Mouse (Mus musculus) gastrocnemius, adult 2 months (tissue): ENCODE measurements around the gene Fyco1. TPM values are rescaled to one million over a fixed set of nuclear protein-coding genes. Genes with fewer than 3 reads are reported as not detected.

Source experiments
- DNase-seq: peaks from one replicate; pipeline ENCODE4 v3.0.0; 2022
- H3K27ac ChIP-seq: fragments of 200-600 bp; 2 replicates; pipeline ENCODE4 v1.8.1; 2022; ENCODE audit warnings: mild to moderate bottlenecking
- H3K4me3 ChIP-seq: fragments of 200-600 bp; 2 replicates; pipeline ENCODE4 v1.8.1; 2022; ENCODE audit warnings: mild to moderate bottlenecking, moderate library complexity
- CTCF ChIP-seq: fragments of 200-600 bp; IDR thresholded peaks from 2 replicates; pipeline ENCODE4 v1.8.1; 2022; ENCODE audit warnings: antibody characterized with exemption, mild to moderate bottlenecking, moderate library complexity
- intact Hi-C: fragments of 180-260 bp; cut with DNase I; formaldehyde crosslinking; loops from one replicate; pipeline ENCODE4 v1.15.1; 2025
- total RNA-seq, 2 experiments: library from RNA; stranded (reverse); gene quantifications; 2 replicates each; pipeline ENCODE4 v1.2.3; 2021

The Fyco1 gene
- total RNA-seq, 2 experiments from 2014 or later = 160 to 205 TPM

DNA sequence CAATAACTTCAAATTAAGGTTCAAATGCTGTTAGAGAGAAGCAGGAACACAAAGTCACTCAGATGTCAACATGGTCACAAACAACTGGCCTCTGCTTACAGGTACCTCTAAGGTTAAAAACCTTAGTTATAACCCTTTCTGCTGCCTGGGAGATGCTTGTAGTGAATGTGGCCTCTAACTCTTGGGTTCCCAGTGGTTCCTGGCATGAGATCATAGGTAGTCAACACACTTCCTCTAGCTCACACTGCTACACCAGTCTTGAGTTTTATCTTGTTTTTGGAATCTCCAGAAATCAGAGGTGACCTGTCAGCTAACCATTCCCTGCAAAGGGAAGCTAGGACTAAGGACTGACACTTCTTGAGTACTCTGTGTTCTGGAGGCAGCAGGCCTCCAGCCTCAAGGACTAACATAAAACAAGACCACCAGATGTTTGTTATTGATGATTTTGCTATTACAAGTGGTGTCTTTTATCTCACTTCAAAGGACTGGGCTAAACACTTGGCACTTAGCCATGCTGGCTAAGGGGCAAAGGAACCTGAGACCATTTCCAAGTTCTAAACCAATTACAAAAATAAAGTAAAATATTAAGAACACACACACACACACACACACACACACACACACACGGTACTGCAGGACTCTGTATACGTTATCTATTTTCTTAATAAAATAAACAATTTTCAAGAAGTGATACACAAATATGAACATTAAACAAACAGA, 1.6 kb downstream of the Fyco1 start:
- peak overlapping the region; percentile 95 for H3K27ac ChIP-seq
- H3K4me3 ChIP-seq = peak overlapping the region; percentile 98
- DNase-seq = peak; percentile 31
- intact Hi-C loops = no loop called here
- TF ChIP-seq CTCF = no peak

DNA sequence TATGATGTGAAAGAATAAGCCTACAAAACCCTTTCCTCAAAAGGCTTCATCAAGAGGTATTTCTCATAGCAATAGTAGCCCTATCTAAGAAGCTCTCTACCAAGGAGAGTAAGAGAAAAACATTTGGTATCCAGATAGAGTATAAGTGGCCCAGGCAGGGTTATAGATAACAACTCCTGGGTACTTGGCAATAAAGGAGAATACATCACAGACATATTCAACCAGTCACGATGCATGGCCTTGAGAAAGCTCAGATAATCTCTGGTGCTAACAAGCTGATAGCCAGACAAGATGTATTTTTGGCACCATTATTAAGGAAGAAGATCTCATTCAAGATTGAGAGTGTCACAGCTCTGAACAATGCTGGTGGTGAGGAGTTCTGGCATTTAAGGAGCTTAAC, 5.2 kb downstream of the Fyco1 start:
- intact Hi-C loops = no loop called here
- no peak for TF ChIP-seq CTCF
- H3K27ac ChIP-seq = peak overlapping the region; percentile 95
- H3K4me3 ChIP-seq = peak overlapping the region; percentile 46; the same call in 1 of the 2 replicates
- DNase-seq = no peak

DNA sequence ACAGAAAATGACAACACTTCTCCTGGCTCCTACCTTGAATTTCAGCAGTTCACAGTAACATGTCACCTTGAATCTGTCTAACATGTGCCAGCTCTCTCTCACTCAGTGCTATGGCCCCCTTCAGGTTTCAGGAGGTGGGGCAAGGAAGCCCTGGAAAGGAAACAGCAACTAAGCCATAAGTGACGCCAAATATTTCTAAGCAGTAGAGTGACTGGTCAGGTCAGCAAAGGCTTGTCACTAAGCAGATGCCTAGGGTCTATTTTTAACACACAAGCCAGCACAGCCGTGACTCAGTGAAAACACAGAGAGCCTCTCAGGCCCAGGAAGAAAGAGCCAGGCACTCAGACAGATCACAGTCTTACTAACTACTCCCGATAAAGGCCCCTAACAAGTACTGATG, 6.6 kb downstream of the Fyco1 start:
- Histone ChIP-seq H3K4me3 (peak overlapping the region; percentile 59), H3K27ac (peak overlapping the region; percentile 95)
- TF ChIP-seq CTCF = peak; percentile 53
- intact Hi-C loops = no loop called here
- DNase-seq = peak; percentile 65

DNA sequence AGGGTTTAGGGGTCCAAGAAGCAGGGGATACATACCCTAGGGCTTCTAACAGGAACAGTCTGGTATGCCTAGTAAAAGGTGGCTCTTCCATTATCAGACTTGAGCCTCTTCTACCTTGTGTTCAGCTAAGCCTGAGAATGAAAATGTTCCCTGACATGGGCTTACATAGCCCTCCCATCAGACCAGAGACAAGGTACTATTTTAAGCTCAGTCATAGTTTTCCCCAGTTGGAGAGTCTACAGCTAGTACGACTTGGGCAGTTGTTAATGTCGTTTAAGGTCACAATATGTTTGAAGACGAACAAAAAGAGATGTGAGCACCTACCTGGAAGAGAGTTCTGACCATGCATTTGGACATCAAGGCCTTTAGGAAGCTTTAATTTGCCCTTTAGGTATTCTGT, 7.2 kb downstream of the Fyco1 start:
- intact Hi-C loops = loop anchor here (5.0 kb wide), 1 partner anchor 578 kb away; no protein-coding TSS in a partner anchor
- TF ChIP-seq CTCF = no peak
- no peak for DNase-seq
- Histone ChIP-seq H3K4me3 (peak overlapping the region; percentile 59), H3K27ac (peak overlapping the region; percentile 95)

DNA sequence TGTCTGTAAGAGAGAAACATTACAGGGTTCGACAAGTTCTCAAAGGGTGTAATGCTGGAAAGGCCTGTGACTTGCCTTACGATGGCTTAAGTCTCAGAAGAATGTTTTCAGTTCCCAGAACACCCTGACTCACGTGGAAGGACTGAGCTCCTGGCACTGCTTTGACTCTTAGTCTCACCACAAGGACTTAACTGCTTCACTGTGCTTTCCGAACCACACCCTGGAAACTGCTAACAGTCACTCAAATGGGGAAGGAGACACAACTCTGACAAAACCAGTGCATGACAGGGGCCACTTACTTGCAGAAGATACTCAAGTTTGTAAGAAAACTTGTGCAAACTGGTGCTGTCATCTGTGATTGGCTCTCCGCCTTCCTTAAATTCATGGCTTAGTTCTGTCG, 11.5 kb downstream of the Fyco1 start:
- Histone ChIP-seq H3K4me3 (no peak overlapping the region), H3K27ac (no peak overlapping the region)
- no peak for DNase-seq
- no peak for TF ChIP-seq CTCF
- intact Hi-C loops = loop anchor here (5.0 kb wide), 1 partner anchor 582 kb away; no protein-coding TSS in a partner anchor

DNA sequence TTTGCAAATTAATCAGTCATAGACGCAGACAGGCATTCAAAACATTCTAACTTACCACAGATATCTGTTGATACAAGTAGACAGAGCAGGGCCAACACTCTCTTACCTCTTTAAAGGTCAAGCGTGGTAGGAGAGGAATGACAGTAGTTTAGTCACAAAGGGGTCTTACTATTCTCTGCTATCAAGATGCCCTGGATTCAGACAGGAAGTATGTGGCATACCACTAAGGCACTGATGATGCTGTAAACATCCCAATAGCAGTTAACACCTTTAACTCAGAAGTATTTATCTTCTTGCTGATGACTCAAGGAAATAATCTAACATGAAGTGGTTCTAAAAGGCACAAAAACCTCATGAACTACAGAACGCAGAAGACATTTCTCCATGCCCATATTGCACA, 15.8 kb downstream of the Fyco1 start:
- no peak for TF ChIP-seq CTCF
- Histone ChIP-seq H3K4me3 (no peak overlapping the region), H3K27ac (no peak overlapping the region)
- DNase-seq = no peak
- intact Hi-C loops = no loop called here

DNA sequence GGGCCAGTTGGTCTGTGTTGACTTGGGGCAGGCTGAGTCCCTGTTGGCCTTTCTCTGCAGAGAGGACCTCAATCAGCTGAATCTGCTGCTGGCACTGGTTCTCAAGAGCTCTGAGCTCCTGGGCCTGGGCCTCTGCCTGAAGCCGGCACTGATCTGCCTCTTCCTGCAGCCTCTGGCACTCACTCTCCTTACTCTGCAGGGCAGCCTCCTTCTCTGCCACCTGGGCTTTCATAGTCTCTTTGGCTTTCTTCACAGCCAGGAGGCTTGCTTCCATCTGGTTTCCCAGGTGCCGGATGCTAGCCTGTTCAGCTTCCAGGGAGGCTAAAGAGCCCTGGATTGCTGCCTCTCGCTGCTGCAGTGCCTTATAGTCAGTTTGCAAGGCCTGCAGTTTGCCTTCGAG, 22.8 kb downstream of the Fyco1 start:
- TF ChIP-seq CTCF = no peak
- Histone ChIP-seq H3K27ac (no peak overlapping the region), H3K4me3 (no peak overlapping the region)
- DNase-seq = peak; percentile 37
- intact Hi-C loops = no loop called here

DNA sequence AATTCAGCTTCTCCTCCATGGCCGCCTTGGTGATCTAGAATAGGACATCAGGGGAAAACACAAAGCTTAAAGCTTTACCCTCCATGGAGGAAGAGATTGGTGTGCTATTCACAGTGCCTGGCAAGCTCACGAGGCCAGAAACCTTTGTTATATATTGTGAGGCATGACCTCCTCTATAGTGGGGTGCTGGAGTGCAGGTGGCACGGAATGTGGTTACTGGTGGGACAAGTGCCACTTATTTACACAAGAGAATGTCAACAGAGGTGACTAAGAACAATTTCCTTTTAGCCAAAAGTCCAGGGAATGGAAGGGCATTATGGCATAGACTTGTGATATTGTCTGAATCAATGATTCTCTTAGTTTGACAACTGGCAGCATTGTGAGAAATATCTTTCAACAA, 25.1 kb downstream of the Fyco1 start:
- Histone ChIP-seq H3K4me3 (no peak overlapping the region), H3K27ac (no peak overlapping the region; the same call in 1 of the 2 replicates)
- TF ChIP-seq CTCF = no peak
- DNase-seq = no peak
- intact Hi-C loops = no loop called here

DNA sequence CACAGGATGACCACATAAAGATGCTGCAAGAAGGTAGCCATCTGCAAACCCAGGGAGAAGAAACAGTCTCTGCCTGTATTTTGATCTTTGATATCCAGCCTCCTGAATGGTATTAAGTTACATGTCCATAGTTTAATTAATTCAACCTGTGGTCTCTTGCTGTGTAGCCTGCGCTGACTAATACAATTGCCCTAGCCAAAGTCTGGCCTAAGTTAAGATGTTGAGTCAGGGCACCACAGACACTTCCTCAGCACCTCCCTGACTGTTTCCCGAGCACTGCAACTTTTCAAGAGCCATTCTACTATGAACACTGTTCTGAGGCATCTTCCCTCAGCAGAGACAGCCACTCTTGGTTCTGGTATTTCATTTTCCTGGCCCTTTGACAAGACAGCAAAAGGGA, 33.1 kb downstream of the Fyco1 start:
- no peak for TF ChIP-seq CTCF
- Histone ChIP-seq H3K4me3 (no peak overlapping the region), H3K27ac (no peak overlapping the region)
- DNase-seq = no peak
- intact Hi-C loops = no loop called here

DNA sequence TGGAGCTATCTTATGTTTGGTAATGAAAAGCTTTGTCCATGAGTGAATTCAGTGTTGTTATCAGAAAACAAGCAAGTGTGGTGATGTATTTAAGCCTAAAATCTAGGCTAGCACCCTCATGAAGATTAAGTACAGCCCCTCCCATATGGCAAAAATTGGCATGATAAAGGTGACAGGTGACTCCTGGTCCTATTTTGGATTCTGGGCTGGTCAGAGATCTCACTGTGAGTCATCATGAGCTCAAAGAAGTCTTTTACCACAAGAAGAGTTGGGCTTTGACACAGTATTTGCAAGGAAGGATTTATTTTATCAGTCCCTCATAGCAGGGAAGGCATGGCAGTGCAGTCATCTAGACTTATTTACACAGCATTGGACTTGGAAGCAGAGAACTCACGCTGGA, 35.7 kb downstream of the Fyco1 start:
- no peak for TF ChIP-seq CTCF
- DNase-seq = no peak
- intact Hi-C loops = no loop called here
- no peak overlapping the region for H3K4me3 ChIP-seq
- peak overlapping the region; percentile 28; the same call in 1 of the 2 replicates for H3K27ac ChIP-seq

DNA sequence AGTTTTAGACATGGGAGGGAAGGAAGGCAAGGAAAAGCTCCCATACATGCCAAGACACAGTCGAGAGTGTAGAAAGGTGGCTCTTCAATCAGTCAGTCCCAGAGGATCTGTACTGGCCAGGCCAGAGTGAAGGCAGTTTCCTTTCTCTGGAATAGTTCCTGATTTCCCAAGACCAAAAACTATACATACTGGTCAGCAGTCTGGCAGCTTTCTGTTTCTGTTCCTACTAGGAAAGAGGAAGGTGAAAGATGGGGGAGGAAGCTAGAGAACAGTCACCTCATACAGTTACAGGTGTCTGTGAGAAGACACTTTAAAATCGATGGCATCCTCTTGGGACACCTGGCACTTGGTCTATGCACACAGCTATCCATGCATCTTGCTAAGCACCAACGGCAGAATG, 36.3 kb downstream of the Fyco1 start:
- H3K4me3 ChIP-seq = no peak overlapping the region
- peak overlapping the region; percentile 31; the same call in 1 of the 2 replicates for H3K27ac ChIP-seq
- intact Hi-C loops = no loop called here
- DNase-seq = no peak
- no peak for TF ChIP-seq CTCF

DNA sequence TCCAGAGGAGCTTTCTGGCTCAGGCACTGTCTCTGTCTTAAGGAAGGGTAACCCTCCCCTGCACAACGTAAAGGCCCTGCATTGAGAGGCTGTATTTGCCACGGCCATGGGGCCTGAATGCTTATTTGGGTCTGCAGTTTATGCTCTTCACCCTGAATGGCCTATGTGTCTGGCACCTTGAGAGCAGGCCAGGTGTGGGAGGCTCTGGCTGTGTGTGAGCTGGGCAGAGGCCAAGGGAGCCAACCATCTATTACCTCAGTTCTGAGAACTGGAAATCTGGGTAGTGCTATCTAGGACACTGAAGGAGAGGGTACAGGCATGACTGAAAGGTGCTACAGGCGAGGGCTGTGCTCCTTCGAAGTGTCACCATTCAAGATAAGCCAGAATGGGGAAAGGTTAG, 36.9 kb downstream of the Fyco1 start:
- Histone ChIP-seq H3K4me3 (no peak overlapping the region), H3K27ac (peak overlapping the region; percentile 31)
- intact Hi-C loops = no loop called here
- no peak for TF ChIP-seq CTCF
- peak; percentile 48 for DNase-seq

DNA sequence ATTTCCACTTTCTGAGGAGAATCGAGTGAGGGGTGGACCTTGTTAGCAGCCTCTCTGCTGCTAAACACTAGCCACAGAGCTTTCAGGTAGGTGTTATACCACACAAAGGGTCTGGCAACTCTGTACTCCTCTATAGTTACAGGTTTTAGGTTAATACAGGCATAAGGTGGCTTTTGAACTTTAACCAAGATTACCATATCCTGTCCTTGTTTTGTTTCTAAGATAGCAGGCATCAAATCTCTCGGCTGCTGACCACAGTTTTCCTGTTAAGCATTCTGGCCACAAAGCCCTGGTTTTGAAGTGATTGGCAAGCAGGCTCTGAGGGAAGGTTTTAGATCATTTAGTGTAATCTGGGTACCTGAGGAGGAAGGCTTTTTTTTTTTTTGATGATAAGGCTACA, 37.4 kb downstream of the Fyco1 start:
- intact Hi-C loops = no loop called here
- DNase-seq = no peak
- no peak for TF ChIP-seq CTCF
- Histone ChIP-seq H3K27ac (peak overlapping the region; percentile 28; the same call in 1 of the 2 replicates), H3K4me3 (no peak overlapping the region)

DNA sequence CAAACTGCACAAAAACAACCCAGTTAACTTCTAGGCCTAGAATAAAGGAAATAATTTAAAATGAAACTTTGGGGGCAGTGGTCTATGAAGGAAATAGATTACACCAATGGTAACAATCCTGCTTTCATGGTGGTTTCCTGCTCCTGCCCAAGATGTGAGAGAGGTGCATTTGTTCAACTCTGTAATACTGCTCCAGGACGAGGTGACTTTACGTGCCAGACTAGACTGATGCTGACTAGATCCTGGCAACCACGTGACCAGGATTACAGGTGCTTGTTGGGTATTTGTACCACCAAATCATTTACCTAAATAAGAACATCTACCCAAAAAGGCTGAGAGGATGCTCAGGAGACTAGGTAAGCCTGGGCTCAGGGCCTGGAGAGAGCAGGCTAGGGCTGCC, 39.9 kb downstream of the Fyco1 start:
- intact Hi-C loops = no loop called here
- H3K27ac ChIP-seq = no peak overlapping the region
- TF ChIP-seq CTCF = no peak
- no peak overlapping the region for H3K4me3 ChIP-seq
- no peak for DNase-seq
